Mouse (Mus musculus) Patski (cell line): ENCODE results near the gene Rgs14. TPM values are rescaled to one million over a fixed set of nuclear protein-coding genes. Genes with fewer than 3 reads are reported as not detected.

ENCODE experiments used
- ATAC-seq: fragments of 100-300 bp; one replicate; pipeline ENCODE4 v1.8.0; 2021
- CTCF ChIA-PET: fragments of 350-600 bp; sonication (Branson Sonifier 250); formaldehyde crosslinking; loops from one replicate; lab custom pipeline; 2022; ENCODE audit warnings: inconsistent platforms; lab: Charles Lee
- POLR2A ChIA-PET: fragments of 350-600 bp; sonication (Branson Sonifier 250); formaldehyde crosslinking; loops from one replicate; lab custom pipeline; 2022; ENCODE audit warnings: antibody characterized with exemption, inconsistent platforms; lab: Charles Lee
- DNase-seq: peaks from one replicate; pipeline ENCODE4 v3.0.0-alpha.2; 2011; ENCODE audit warnings: low read depth, low spot score
- H3K27me3 ChIP-seq: fragments of 371-371 bp; one replicate; pipeline ENCODE4 v1.5.1; 2021
- CTCF ChIP-seq: fragments of 100-300 bp; IDR thresholded peaks from one replicate; pipeline ENCODE4 v1.5.1; 2021
- in situ Hi-C: fragments of 300-500 bp; cut with MboI; formaldehyde crosslinking; loops from 3 replicates; pipeline ENCODE4 v1.11.1; 2018; ENCODE audit warnings: low pct_unique_long_range_greater_than_20kb, mixed read lengths
- polyA plus RNA-seq: library from polyadenylated mRNA; unstranded; gene quantifications from one replicate; pipeline ENCODE4 v1.2.3, GENCODE M21; 2021

Rgs14 gene
- polyA plus RNA-seq, 1 experiment from 2014 or later = 0.54 TPM

DNA sequence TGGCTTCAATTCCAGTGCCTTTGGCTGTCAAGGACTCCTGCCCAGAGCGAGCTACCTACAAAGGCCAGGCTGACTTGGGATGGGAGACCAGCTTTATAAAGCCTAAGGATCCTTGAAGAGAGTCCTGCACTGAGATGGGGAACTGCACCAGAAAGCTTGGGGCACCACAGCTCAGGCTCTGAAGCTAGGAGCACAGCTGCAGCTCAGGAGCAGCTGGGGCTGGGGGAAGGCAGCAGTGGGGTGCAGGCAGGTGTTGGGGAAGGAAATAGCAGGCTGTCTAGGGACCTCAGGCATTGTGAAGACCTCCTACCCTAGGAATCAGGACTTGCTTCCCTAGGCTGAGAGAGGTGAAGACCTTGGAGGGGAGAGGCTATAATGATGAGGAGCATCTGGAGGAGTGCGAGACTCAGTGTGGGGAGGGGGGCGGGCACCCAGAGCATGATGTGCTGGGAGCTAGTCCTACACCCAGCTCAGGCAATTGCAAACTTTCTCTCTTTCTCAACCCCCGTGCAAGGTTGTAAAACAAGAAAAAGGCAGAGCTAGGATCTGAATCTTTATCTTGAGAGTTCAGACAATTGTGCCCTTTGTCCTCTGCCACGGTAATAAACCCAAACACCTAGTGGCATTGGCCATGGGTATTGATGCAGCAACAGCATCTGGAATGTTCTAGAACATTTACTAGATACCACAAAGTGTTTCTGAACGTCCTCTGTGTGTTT lies 4.8 kb downstream of the Rgs14 start:
- POLR2A ChIA-PET = no interaction called here
- no peak for TF ChIP-seq CTCF
- ATAC-seq (no peak), DNase-seq (no peak)
- peaks cover 74% of the 10 kb centered on the region for H3K27me3 ChIP-seq
- in situ Hi-C loops = loop anchor here (5.0 kb wide), 1 partner anchor 53 kb away; the partner anchor contains the start of gene F12
- CTCF ChIA-PET = no interaction called here

DNA sequence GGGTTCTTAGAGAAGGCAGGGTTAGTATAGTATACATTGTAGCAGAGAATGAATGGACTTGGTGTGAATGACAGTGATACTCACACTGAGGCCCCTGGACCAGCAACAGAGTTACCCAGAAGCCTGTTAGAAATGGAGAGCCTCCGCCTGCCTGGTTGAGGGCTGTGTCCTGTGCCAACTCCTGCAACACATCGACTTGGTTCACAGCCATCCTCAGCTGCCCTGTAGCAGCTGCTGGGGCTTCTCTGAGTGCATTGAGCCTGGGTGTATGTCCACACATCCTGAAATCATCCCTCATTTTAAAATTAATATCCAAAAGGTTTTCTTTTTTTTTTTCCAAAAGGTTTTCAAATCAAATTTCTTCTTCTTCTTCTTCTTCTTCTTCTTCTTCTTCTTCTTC lies 6.3 kb downstream of the Rgs14 start:
- DNase-seq = no peak
- CTCF ChIA-PET = no interaction called here
- in situ Hi-C loops = no loop called here
- POLR2A ChIA-PET = no interaction called here
- TF ChIP-seq CTCF = no peak
- H3K27me3 ChIP-seq = peaks cover 79% of the 10 kb centered on the region
- ATAC-seq = no peak

DNA sequence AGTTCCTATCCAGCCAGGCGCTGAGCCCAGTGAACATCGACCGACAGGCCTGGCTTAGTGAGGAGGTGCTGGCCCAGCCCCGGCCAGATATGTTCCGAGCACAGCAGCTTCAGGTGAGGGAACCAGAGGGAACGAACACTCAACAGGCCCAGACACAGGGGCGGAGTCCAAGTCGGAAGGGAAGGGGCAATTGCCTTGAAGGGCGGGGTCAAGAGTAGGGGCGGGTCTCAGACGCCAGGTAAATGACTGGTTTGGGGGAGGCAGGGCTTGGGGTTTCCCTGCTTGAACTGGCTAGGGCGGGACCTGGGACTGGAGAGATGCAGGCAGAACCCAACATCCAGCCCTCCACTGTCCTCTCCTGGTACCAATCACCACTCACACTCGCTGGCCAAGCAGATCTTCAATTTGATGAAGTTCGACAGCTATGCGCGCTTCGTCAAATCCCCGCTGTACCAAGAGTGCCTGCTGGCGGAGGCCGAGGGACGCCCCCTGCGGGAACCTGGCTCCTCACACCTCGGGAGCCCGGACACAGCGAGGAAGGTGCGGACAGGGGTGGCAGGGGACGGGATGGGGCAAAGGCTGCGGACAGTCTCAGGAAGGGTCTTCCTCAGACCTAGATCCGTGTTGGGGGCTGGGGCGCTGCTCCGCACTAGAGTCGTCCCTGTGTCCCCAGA lies 9.5 kb downstream of the Rgs14 start:
- DNase-seq (no peak), ATAC-seq (no peak)
- no peak for TF ChIP-seq CTCF
- H3K27me3 ChIP-seq = peaks cover 73% of the 10 kb centered on the region
- in situ Hi-C loops = no loop called here
- ChIA-PET POLR2A (no interaction called here), CTCF (no interaction called here)

DNA sequence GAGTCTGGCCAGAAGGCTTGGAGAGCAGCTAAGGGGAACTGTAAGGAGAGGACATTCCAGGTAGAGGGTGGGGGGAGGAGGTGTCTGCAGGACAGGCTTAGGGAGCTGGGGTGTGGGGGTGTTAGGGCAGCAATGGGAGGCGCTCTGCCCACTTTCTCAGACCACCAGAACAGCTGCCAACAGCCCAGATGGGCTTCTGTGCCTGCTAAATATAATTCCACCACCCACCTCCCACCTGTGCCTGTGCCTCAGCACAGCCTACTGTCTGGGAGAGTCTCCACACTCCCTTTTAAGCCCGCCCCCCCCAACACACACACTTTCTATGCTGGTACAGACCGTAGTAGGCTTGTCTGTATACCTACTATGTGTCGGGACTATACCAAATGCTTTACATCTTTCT lies 12.3 kb downstream of the Rgs14 start:
- ATAC-seq (no peak), DNase-seq (no peak)
- TF ChIP-seq CTCF = no peak
- POLR2A ChIA-PET = no interaction called here
- CTCF ChIA-PET = interaction anchor here (0.8 kb wide), 1 partner anchor 24 kb away, joined by 3 read pairs; no protein-coding TSS in a partner anchor
- peaks cover 51% of the 10 kb centered on the region for H3K27me3 ChIP-seq
- in situ Hi-C loops = no loop called here

DNA sequence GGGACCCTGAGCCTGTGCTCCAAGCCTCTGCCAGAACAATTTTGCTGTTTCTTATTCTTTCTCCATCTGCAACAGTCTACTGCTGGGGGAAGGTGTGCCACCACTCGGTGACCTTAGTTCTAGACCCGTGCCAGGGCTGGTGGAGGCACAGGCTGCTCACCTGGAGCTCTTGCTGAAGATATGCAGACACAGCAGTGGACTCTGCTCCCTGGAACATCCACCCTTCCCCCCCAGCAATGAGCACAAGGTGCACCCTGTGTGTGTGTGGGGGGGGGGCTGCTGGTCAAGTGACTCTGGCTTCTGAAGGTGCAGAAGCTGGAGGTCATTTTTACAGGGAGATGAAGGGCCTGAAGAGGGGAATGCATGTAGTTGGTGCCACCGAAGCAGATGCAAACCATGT lies 21.1 kb downstream of the Rgs14 start:
- POLR2A ChIA-PET = no interaction called here
- DNase-seq (no peak), ATAC-seq (no peak)
- in situ Hi-C loops = no loop called here
- CTCF ChIA-PET = no interaction called here
- H3K27me3 ChIP-seq = peaks cover 4% of the 10 kb centered on the region
- TF ChIP-seq CTCF = no peak

DNA sequence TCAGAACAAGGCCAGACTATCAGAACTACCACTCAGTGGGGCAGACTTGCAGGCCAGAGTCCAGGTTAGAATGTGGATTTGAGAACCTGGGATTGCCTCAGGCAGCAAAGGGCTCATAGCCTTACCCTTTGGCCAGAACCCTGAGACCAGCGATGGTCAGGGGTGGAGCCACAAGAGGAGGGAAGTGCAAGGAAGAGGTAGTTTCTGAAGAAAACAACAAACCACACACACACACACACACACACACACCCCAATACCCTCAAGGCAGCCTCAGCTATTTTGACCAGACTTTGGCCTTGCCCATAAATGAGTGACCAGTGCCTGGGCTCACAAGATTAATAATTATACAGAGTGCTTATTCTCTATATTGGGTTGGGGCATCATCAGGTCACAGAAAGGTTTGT lies 22.1 kb downstream of the Rgs14 start:
- POLR2A ChIA-PET = no interaction called here
- in situ Hi-C loops = no loop called here
- ATAC-seq (no peak), DNase-seq (no peak)
- TF ChIP-seq CTCF = no peak
- H3K27me3 ChIP-seq = peaks cover 5% of the 10 kb centered on the region
- CTCF ChIA-PET = interaction anchor here (1.2 kb wide), 1 partner anchor 14 kb away, joined by 3 read pairs; no protein-coding TSS in a partner anchor

DNA sequence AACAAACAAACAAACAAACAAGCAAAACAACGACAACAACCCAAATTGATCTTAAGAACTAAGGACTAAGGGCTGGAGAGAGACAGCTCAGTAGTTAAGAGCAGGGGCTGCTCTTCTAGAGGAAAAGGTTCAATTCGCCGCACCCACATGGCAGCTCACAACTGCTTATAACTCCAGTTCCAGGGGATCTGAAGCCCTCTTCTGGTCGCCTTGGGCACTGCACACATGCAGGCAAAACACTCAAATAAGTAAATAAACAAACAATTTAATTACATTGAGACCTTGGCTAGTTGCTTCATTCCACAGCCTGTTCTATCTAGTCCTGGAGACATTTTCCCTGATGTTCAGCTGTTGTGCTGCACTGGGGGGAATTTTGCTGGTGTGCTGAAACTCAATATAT lies 23.4 kb downstream of the Rgs14 start:
- peaks cover 8% of the 10 kb centered on the region for H3K27me3 ChIP-seq
- TF ChIP-seq CTCF = no peak
- ATAC-seq (no peak), DNase-seq (no peak)
- in situ Hi-C loops = no loop called here
- ChIA-PET CTCF (no interaction called here), POLR2A (no interaction called here)

DNA sequence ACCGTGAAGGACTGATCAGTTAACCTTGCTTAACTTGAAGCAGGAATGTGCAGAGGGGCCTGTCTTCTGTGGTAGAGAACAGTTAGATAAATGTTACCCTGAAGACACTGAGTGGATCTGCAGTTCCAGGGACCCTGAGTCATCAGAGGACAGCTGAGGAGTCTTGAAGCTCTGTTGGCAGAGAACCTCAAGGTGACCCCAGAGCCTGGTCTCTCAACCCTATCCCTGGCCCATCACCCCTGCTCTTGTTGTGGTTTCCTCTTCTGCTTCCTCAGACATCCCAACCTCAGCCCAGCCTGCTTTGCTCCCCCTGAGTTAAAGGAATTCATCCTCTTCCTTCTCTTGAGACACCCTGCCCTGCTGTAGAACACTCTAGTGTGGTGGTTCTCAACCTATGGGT lies 28.6 kb downstream of the Rgs14 start, which contains the start of gene Slc34a1:
Gene Slc34a1, plus strand, starts transcription at position 100 of the 400 bp plus-strand sequence.
- CTCF ChIA-PET = no interaction called here
- no peak for ATAC-seq
- no peak for TF ChIP-seq CTCF
- peaks cover 27% of the 10 kb centered on the region for H3K27me3 ChIP-seq
- in situ Hi-C loops = no loop called here
- POLR2A ChIA-PET = no interaction called here
- no peak for DNase-seq

DNA sequence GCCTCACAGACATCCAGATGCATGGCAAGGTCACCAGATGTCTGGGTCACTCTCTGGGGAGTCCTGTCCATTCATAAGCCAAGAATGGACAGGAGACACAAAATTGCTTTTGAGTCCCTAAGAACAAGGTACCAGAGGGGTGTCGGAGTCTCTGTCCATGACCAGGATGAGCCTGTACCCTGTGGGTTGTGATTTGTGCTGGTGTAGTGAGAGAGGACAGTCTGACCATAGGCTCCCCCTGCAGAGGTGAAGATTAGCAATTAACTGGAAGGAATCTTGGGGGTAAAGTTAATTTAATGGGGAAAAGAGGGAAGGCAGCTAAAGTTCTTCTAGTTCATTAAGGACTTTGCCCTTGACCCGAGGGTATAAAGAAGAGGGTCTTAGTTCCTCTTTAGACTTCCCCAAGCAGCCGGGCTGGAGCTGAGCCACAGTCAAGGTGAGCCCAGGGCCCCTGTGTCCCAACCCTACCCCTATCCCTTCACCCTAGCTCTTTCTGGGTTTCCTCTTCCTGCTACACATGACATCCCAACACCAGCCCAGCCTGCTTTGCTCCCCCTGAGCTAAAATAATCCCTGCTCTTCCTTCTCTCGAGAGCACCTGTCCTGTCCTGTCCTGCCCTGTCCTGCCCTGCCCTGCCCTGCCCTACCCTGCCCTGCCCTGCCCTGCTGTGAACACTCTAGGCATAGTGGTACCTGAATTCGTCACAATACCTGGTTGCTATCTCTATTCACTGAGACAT lies 29.9 kb downstream of the Rgs14 start:
- ATAC-seq = no peak
- ChIA-PET POLR2A (no interaction called here), CTCF (interaction anchor here (1.0 kb wide), 1 partner anchor 14 kb away, joined by 3 read pairs; no protein-coding TSS in a partner anchor)
- peaks cover 32% of the 10 kb centered on the region for H3K27me3 ChIP-seq
- in situ Hi-C loops = no loop called here
- DNase-seq = no peak
- TF ChIP-seq CTCF = no peak

DNA sequence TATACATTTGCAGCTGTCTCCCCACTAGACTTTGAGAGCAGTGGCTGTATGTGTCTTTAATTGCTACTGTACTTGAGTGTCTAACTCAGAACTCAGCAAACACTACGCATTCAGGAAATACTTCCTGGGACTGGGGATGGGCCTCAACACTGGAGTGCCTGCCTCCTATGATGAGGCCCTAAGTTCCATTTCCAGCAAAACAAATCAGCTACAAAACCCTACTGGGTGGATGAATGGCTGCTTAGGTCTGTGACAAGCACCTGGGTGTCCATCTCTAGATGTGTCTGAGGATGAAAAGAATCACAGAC lies 30.5 kb downstream of the Rgs14 start:
- ChIA-PET POLR2A (no interaction called here), CTCF (interaction anchor here (1.0 kb wide), 1 partner anchor 15 kb away, joined by 3 read pairs; no protein-coding TSS in a partner anchor)
- in situ Hi-C loops = no loop called here
- no peak for ATAC-seq
- TF ChIP-seq CTCF = no peak
- no peak for DNase-seq
- H3K27me3 ChIP-seq = peaks cover 30% of the 10 kb centered on the region
